Mouse (Mus musculus) intestine, embryonic 15.5 days (tissue): ENCODE measurements around the gene Car11. TPM values are rescaled to one million over a fixed set of nuclear protein-coding genes. Genes with fewer than 3 reads are reported as not detected.

ENCODE experiments used
- ATAC-seq: fragments of 200-750 bp; cut with Nextera tagmentation; 2 replicates; pipeline ENCODE4 v1.8.0; 2017; ENCODE audit warnings: moderate TSS enrichment, moderate library complexity
- H3K27ac ChIP-seq: fragments of 300-500 bp; sonication (generic); 2 replicates; pipeline ENCODE4 v1.5.1; 2015; ENCODE audit warnings: mild to moderate bottlenecking, inconsistent platforms
- H3K27me3 ChIP-seq: fragments of 300-500 bp; sonication (generic); replicated peaks from 2 replicates; pipeline ENCODE4 v1.6.1; 2015; ENCODE audit warnings: inconsistent platforms
- H3K36me3 ChIP-seq: fragments of 300-500 bp; sonication (generic); 2 replicates; pipeline ENCODE4 v1.6.1; 2015; ENCODE audit warnings: inconsistent platforms
- H3K4me1 ChIP-seq: fragments of 300-500 bp; sonication (generic); replicated peaks from 2 replicates; pipeline ENCODE4 v1.6.1; 2015; ENCODE audit warnings: inconsistent platforms
- H3K4me2 ChIP-seq: fragments of 300-500 bp; sonication (generic); replicated peaks from 2 replicates; pipeline ENCODE4 v1.6.1; 2015; ENCODE audit warnings: mild to moderate bottlenecking, inconsistent platforms
- H3K4me3 ChIP-seq: fragments of 300-500 bp; sonication (generic); replicated peaks from 2 replicates; pipeline ENCODE4 v1.5.1; 2015; ENCODE audit warnings: inconsistent platforms
- H3K9ac ChIP-seq: fragments of 300-500 bp; sonication (generic); 2 replicates; pipeline ENCODE4 v1.6.1; 2015; ENCODE audit warnings: inconsistent platforms
- H3K9me3 ChIP-seq: fragments of 300-500 bp; sonication (generic); 2 replicates; pipeline ENCODE4 v1.6.1; 2016; ENCODE audit warnings: inconsistent platforms
- WGBS: fragments of 180-500 bp; shearing (Covaris S2); methylation state at CpG from one replicate; pipeline ENCODE4 v1.1.7; 2015; 5-methylcytosine and 5-hydroxymethylcytosine counted together
- polyA plus RNA-seq: library from polyadenylated mRNA; unstranded; fragments of >200 nt; fragmentation: Nextera tagmentation; extraction: Ambion mirVana; gene quantifications from 2 replicates; pipeline ENCODE4 v1.2.1, GENCODE M21; 2015

Car11 gene
- polyA plus RNA-seq, 1 experiment from 2014 or later = 5.5 TPM

- Histone ChIP-seq H3K4me1 (peaks cover 59% of the 10 kb centered on the region), H3K36me3 (peaks cover 13% of the 10 kb centered on the region), H3K9ac (peak overlapping the region; percentile 78), H3K27me3 (no peaks in the 10 kb centered on the region), H3K27ac (peak overlapping the region; percentile 83), H3K4me2 (peak overlapping the region; percentile 99), H3K4me3 (peak overlapping the region; percentile 67), H3K9me3 (no peaks in the 10 kb centered on the region)
- peak; percentile 12 for ATAC-seq
- under 1% methylated on average over 45 of the region's 45 CpGs for WGBS
Measured at GRCm38 (mm10) chr7:45706721-45707241, 7.1 kb downstream of the Car11 start.

GRCm38 (mm10) chr7:45707375-45707967, 7.8 kb downstream of the Car11 start:
- Histone ChIP-seq H3K27ac (peak overlapping the region; percentile 83), H3K4me1 (peaks cover 63% of the 10 kb centered on the region), H3K36me3 (peaks cover 17% of the 10 kb centered on the region), H3K4me3 (peak overlapping the region; percentile 67), H3K9me3 (no peaks in the 10 kb centered on the region), H3K9ac (peak overlapping the region; percentile 31), H3K4me2 (peak overlapping the region; percentile 99), H3K27me3 (no peaks in the 10 kb centered on the region)
- WGBS = under 1% methylated on average over 27 of the region's 27 CpGs
- peak; percentile 12 for ATAC-seq

DNA sequence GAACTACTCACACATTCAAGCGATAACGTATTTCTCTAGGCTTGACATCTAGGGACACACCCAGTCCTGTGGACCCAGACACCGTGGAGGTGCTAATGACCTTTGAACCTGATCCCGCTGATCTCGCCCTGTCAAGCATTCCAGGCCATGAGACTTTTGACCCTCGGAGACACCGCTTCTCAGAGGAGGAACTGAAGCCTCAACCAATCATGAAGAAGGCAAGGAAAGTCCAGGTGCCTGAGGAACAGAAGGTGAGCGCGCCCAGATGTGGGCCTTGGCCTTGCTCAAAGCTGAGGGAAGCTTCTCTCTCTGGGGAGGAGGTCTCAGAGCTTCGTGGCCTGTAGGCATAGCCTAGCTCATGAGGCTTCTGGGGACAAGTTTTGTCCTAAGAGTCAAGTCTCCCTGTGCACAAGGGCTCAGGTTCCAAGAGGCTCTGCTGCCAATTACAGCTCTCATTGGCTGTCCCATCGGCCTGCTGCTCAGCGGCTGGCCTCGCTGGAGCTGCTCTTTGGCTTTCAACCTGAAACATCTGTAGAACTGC, 8.6 kb downstream of the Car11 start:
- H3K4me3 ChIP-seq = no peak overlapping the region
- H3K27ac ChIP-seq = peak overlapping the region; percentile 83
- no peaks in the 10 kb centered on the region for H3K27me3 ChIP-seq
- peak; percentile 11 for ATAC-seq
- H3K36me3 ChIP-seq = peaks cover 23% of the 10 kb centered on the region
- peak overlapping the region; percentile 99 for H3K4me2 ChIP-seq
- no peak overlapping the region for H3K9ac ChIP-seq
- WGBS = 28% methylated on average over 13 of the region's 13 CpGs
- peaks cover 68% of the 10 kb centered on the region for H3K4me1 ChIP-seq
- no peaks in the 10 kb centered on the region for H3K9me3 ChIP-seq

GRCm38 (mm10) chr7:45709036-45709435, 9.4 kb downstream of the Car11 start:
- peak overlapping the region; percentile 99; the same call in 1 of the 2 replicates for H3K4me2 ChIP-seq
- H3K4me3 ChIP-seq = no peak overlapping the region
- WGBS = 41% methylated on average over 6 of the region's 6 CpGs
- H3K27ac ChIP-seq = 0 out of 2 replicates have a peak overlapping the region, but pooled peaks have one; percentile 83
- H3K27me3 ChIP-seq = no peaks in the 10 kb centered on the region
- peaks cover 25% of the 10 kb centered on the region for H3K36me3 ChIP-seq
- peaks cover 66% of the 10 kb centered on the region for H3K4me1 ChIP-seq
- no peaks in the 10 kb centered on the region for H3K9me3 ChIP-seq
- ATAC-seq = no peak
- H3K9ac ChIP-seq = no peak overlapping the region

GRCm38 (mm10) chr7:45709677-45710355, 10.2 kb downstream of the Car11 start:
- Histone ChIP-seq H3K27me3 (no peaks in the 10 kb centered on the region), H3K9ac (no peak overlapping the region), H3K36me3 (peaks cover 25% of the 10 kb centered on the region), H3K9me3 (no peaks in the 10 kb centered on the region), H3K4me3 (no peak overlapping the region), H3K27ac (peak overlapping the region; percentile 30; the same call in 1 of the 2 replicates), H3K4me1 (peaks cover 72% of the 10 kb centered on the region), H3K4me2 (no peak overlapping the region)
- no peak for ATAC-seq
- WGBS = 70% methylated on average over 14 of the region's 14 CpGs

DNA sequence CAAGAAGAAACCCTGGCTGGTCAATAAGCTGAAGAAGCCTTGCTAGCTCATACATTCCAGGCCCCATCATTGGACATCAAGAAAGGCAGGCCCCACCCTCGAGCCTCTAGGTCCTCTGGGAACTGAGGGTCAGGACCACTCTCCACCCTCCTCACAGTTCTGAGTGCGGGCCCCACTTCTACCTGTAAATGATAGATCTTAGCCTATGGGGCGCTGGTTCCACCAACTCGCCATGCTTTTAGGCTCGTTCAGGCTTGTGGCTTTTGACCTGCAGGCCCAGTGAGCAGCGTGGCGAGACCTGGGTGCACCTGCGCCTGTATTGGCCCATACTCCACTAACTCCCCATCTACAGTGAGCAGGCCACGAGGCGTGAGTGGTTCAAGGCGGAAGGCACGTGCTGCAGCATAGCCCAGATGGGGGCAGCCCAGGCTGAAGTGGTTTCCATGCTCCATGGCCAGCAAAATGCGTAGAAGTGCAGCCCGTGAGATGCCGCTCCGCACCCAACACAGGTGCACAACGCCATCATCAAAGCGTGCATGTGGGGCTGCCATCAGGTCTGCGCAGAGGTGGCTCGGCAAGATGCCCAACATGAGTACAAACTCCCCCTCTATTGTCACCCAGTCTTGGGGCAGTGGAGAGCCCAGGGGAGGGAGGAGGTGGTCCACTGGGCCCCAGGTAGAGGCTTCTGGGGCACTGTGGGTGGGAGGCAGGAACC, 11.0 kb downstream of the Car11 start:
- peaks cover 70% of the 10 kb centered on the region for H3K4me1 ChIP-seq

GRCm38 (mm10) chr7:45711316-45712021, 11.8 kb downstream of the Car11 start:
- ATAC-seq = no peak
- Histone ChIP-seq H3K4me1 (peaks cover 70% of the 10 kb centered on the region), H3K9ac (no peak overlapping the region), H3K9me3 (no peaks in the 10 kb centered on the region), H3K4me2 (peak overlapping the region; percentile 45), H3K27me3 (no peaks in the 10 kb centered on the region), H3K36me3 (peaks cover 25% of the 10 kb centered on the region), H3K27ac (peak overlapping the region; percentile 29; the same call in 1 of the 2 replicates), H3K4me3 (no peak overlapping the region)
- WGBS = 88% methylated on average over 24 of the region's 24 CpGs

More for the DNA sequence above, 11.0 kb downstream of the Car11 start:
- 92% methylated on average over 20 of the region's 20 CpGs for WGBS
- Histone ChIP-seq H3K4me2 (no peak overlapping the region), H3K27me3 (no peaks in the 10 kb centered on the region), H3K4me3 (no peak overlapping the region), H3K9me3 (no peaks in the 10 kb centered on the region), H3K9ac (no peak overlapping the region), H3K36me3 (peaks cover 25% of the 10 kb centered on the region), H3K27ac (no peak overlapping the region; the same call in 1 of the 2 replicates)
- ATAC-seq = no peak

DNA sequence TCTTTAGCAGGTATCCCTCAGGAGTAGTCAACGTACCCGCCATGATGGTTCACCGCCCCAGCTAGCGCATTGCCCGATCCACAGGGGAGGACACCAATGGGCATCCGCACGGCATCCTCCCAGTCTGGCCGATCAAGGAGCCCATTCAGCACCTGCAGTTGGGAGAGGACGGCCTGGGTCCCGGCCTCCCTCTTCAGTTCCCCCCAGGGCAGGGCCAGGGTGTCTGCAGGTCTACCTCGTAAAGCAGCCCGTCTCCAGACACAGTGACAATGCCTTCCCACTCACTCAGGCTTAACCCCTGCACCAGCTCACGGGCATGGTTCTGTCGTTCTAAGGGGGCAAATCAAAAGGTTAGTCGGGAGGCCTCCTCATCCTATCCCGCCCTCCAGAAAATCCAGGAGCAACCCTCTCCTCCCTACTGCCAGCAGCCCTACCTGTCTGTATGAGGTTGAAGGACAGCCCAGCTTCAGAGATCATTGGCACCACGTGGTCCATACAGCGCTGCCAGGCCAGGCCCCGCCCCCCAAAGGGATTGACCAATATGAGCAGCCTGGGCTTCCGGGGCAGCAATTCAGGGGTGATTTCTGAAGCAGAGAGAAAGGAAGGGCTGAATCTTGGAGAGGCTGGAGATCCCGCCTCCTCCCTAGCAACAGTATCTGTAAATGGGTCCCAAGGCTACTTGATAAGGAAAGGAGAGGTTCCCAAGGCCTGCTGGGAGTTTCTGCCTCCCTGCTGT, 12.5 kb downstream of the Car11 start:
- H3K9me3 ChIP-seq = no peaks in the 10 kb centered on the region
- H3K9ac ChIP-seq = no peak overlapping the region
- peaks cover 25% of the 10 kb centered on the region for H3K36me3 ChIP-seq
- no peaks in the 10 kb centered on the region for H3K27me3 ChIP-seq
- H3K27ac ChIP-seq = peak overlapping the region; percentile 95; the same call in 1 of the 2 replicates
- no peak overlapping the region for H3K4me3 ChIP-seq
- peak overlapping the region; percentile 45 for H3K4me2 ChIP-seq
- WGBS = 76% methylated on average over 20 of the region's 21 CpGs
- ATAC-seq = peak; percentile 47
- peaks cover 70% of the 10 kb centered on the region for H3K4me1 ChIP-seq

- no peak for ATAC-seq
- Histone ChIP-seq H3K9ac (peak overlapping the region; percentile 28; the same call in 1 of the 2 replicates), H3K36me3 (peaks cover 25% of the 10 kb centered on the region), H3K4me2 (peak overlapping the region; percentile 83), H3K27ac (peak overlapping the region; percentile 95), H3K9me3 (no peaks in the 10 kb centered on the region), H3K4me3 (peak overlapping the region; percentile 71; the same call in 1 of the 2 replicates), H3K27me3 (no peaks in the 10 kb centered on the region), H3K4me1 (peaks cover 59% of the 10 kb centered on the region)
- 84% methylated on average over 16 of the region's 16 CpGs for WGBS
Measured at GRCm38 (mm10) chr7:45713396-45713795, 13.8 kb downstream of the Car11 start.

DNA sequence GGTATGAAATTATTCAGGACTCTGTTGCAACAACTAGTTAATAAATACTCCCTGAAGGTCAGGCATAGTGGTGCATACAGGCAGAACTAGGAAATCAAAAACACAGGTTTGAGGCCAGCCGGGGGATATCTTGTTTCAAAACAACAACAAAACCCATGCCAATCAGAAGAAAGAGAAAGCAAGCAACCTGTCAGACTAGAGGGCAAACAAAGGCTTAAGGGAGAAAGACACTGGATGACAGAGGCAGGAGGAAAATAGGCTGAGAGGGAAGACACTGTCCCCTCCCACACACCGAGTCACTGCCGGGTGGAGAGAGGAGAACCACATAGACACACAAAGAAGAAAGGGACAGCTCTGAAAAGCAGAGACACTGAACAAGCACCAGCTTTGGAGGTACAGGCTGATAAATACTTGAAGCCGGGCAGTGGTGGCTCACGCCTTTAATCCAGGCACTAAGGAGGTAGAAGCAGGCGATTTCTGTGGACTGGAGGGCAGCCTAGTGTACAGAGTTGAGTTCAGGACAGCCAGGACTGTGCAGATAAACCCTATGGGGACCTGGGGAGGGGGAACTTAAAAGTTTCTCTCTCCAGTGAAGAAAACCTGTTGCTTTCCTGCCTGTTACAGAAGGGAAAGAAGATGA, 14.4 kb downstream of the Car11 start:
- H3K9ac ChIP-seq = peak overlapping the region; percentile 72
- H3K9me3 ChIP-seq = no peaks in the 10 kb centered on the region
- peak overlapping the region; percentile 71 for H3K4me3 ChIP-seq
- ATAC-seq = no peak
- no peaks in the 10 kb centered on the region for H3K27me3 ChIP-seq
- 61% methylated on average over 6 of the region's 6 CpGs for WGBS
- peaks cover 25% of the 10 kb centered on the region for H3K36me3 ChIP-seq
- peak overlapping the region; percentile 95 for H3K27ac ChIP-seq
- H3K4me1 ChIP-seq = peaks cover 57% of the 10 kb centered on the region
- peak overlapping the region; percentile 83 for H3K4me2 ChIP-seq
